Mouse (Mus musculus) CD8-positive naive resting alpha-beta T cell, adult 2 months (primary cell): ENCODE results near the gene Pnpla2.

Experiments used
- DNase-seq, 2 experiments: peaks; one replicate each; pipeline ENCODE4 v3.0.0; 2022; ENCODE audit warnings: low read depth in 2 of 2, low spot score in 2 of 2

Gene Pnpla2

GRCm38 (mm10) chr7:141431434-141432185 lies 23.4 kb upstream of the Pnpla2 start:
- no peak for DNase-seq

GRCm38 (mm10) chr7:141432186-141432611 lies 22.8 kb upstream of the Pnpla2 start:
- no peak for DNase-seq

GRCm38 (mm10) chr7:141432741-141433516 lies 22.1 kb upstream of the Pnpla2 start:
- DNase-seq: no peak

- no peak for DNase-seq
These were observed 21.2 kb upstream of the Pnpla2 start for GRCm38 (mm10) chr7:141433517-141434400.

GRCm38 (mm10) chr7:141434464-141434863 lies 20.5 kb upstream of the Pnpla2 start:
- DNase-seq: no peak

- DNase-seq: peak in 1 of 2 experiments; percentile 49
These were observed 19.7 kb upstream of the Pnpla2 start for GRCm38 (mm10) chr7:141435129-141435855.

- no peak for DNase-seq
These were observed 19.0 kb upstream of the Pnpla2 start for GRCm38 (mm10) chr7:141435856-141436522.

GRCm38 (mm10) chr7:141436523-141436892 lies 18.5 kb upstream of the Pnpla2 start:
- DNase-seq: no peak

- DNase-seq: peak; percentile 72 to 80
These were observed 17.5 kb upstream of the Pnpla2 start, which contains the start of gene Slc25a22 for GRCm38 (mm10) chr7:141437178-141438120. Gene Slc25a22, minus strand, starts transcription at chr7:141437892.

GRCm38 (mm10) chr7:141438201-141438968 lies 16.6 kb upstream of the Pnpla2 start:
- DNase-seq: no peak

GRCm38 (mm10) chr7:141439140-141439679 lies 15.8 kb upstream of the Pnpla2 start:
- DNase-seq: no peak

- no peak for DNase-seq
These were observed 15.2 kb upstream of the Pnpla2 start for GRCm38 (mm10) chr7:141439811-141440210.

GRCm38 (mm10) chr7:141440613-141441012 lies 14.4 kb upstream of the Pnpla2 start:
- DNase-seq: no peak

- no peak for DNase-seq
These were observed 13.5 kb upstream of the Pnpla2 start for GRCm38 (mm10) chr7:141441460-141441859.

- DNase-seq: no peak
These were observed 12.8 kb upstream of the Pnpla2 start for GRCm38 (mm10) chr7:141442199-141442598.

- DNase-seq: no peak
These were observed 11.7 kb upstream of the Pnpla2 start for GRCm38 (mm10) chr7:141443081-141443821.

GRCm38 (mm10) chr7:141443828-141444237 lies 11.2 kb upstream of the Pnpla2 start, which contains the start of gene Pidd1:
Gene Pidd1, minus strand, starts transcription at chr7:141444025.
- no peak for DNase-seq
